Mouse (Mus musculus): ENCODE data around the gene Lpp.
A peak's percentile ranks its signal among the peaks of the same experiment; 100 is the strongest.

Lpp gene

DNA sequence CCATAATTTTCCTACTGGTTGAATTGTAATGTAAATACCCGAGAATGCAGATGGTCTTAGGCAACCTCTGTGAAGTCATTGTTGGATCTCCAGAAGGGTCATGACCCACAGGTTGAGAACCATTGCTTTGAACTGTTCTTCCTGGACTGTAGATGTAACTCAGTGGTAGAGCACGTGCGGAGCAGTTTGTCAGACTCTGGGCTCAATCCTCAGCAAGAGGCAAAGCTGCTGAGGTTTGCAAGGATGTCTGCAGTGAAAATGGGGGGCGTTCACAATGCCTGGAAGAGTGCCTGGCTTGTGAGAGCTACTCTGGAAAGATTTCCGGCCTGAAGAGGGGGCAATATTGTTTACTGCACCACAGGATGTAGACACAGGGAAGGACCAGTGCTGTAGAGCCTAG is 6.2 kb downstream of the Lpp start:
- no peak for DNase-seq (ENCODE audit: low spot score)

DNA sequence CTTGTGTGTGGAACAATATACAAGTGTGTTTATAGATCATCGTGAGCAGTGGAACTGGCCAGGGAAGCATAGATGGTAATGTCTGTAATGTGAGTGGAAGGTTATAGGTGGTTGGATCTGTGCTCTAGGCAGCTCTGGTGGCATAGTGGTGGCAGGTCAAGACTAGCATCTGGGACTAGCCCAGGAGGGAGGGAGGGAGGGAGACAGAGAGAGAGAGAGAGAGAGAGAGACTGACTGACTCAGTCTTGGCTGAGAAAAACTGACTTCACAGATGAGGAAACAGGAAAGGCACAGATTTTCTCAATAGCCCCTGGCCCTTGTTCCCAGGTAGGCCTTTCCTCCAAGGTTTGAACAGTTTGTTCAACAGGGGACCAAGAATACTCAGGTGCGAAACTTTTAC is 7.5 kb downstream of the Lpp start:
- DNase-seq (ENCODE audit: low spot score): no peak

DNA sequence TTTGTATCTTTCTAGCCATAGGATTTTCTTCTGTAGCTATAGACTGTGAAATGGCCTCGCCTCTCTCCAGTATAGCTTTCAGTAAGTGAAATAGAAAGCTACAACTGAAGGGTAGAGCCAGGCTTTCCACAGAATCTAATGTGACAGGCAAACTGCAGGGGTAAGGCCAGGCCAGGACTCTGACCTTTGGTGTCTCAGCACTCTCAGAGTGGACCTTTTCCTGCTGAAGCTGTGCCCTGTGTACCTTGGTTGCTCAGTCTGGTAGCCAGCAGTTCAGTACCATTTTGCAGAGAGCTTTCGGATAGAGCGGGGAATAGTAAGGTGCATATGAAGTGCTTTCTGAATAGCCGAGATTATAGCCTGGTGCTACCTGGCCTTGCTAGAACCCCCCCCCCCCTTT is 9.5 kb downstream of the Lpp start:
- no peak for DNase-seq (ENCODE audit: low spot score)

DNA sequence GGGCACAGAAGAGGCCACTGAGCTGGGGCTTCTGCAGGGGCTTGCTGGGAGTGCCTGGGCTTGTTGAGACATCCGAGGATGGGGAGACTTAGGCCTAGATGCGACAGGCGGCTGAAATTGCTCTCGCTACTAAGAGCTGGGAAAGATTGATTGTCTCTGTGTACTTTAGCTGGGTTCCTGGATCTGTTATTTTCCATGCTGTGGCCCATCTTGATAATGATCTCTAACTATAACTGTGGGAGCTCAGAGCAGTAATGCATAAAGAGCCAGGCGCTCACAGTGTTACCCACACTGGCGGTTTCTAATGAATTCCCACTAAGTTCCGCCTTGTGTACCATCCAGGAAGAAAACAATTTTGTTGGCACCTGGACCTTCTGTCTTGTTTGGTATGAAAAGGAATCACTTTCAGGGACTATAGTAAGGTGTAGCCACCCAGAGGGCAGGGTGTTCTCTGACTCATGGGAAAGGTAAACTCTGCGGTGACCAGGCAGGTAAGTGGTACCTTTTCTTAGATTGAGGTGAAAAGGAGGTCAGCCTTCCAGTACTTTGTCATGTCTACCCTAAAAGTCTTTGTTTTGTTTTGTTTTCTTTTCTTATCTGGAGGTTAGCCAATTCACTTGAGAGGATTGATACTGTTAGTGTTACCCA is 10.6 kb downstream of the Lpp start:
- no peak for DNase-seq (ENCODE audit: low spot score)

DNA sequence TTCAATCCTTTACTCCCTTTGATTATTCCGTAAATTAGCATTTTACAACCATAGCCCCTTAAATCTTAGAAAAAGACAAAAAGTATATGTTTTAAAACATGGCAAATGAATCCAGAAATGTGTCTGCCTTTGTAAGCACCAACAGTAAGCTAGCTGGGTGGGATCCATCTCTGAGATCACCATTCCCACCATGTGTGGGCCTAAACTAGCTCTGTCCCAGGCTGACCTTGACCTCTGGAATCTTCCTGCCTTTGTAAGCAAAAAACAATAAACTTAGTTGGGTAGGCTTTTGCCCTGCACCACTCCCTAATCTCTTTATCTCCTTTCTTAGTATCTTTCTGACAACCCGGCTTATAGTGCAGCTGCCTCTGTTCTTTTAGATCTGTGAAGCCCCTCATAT is 13.2 kb downstream of the Lpp start:
- DNase-seq (ENCODE audit: low spot score): no peak

DNA sequence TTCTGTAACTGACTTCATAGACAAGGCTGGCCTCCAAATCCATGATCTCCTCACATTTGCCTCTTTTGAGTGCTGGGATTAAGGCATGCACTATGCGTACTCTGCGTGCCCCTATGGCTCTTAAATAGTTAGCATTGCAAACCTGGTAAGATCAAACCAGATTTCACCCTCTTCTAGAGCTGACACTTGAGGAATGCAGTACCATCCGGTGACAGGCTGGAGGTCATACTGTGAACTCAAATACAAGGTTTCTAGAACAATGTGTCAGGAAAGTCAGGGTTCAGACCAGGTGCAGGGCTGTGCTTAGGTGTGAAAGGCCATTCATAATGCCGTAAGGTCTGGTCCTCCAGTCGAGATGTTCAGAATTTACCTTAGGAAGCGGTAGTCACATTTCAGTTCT is 18.0 kb downstream of the Lpp start:
- DNase-seq (ENCODE audit: low spot score): no peak

DNA sequence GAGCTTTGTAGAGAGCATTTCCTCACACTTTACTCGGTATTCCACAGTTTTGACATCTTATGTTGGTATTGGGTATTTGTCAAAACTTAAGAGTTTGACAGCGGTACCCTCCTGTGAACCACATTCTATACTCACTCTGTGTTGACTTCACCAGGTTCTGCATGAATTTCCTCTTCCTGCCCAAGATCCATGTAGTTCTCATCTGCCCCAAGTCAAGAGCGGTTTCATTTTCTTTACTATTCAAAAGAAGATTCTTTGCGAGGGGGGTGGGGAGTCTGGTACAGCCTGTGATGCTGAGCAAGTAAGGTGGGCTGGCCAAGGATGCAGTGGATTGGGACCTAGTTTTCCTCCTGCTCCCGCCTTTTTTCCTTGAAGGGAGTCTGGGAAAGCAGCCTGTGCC is 18.9 kb downstream of the Lpp start:
- DNase-seq (ENCODE audit: low spot score): no peak

DNA sequence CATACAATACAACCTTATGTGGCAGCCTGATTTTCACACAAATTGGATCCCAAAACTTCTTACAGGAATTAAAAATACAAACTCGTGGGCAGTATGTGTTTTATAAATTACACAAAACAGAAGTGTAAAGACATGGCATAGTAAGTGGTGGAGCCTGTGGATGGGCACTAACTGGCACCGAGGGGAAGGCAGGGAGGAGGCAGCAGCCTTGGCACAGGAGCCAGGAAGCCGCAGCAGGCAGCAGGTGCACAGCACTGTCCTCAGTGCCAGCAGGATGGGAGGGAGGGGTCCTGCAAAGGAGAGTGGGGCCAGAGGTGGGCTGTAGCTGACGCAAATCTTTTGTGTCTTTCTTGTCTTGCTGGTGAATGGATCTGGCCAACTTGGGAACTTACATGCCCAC is 19.8 kb downstream of the Lpp start:
- no peak for DNase-seq (ENCODE audit: low spot score)

DNA sequence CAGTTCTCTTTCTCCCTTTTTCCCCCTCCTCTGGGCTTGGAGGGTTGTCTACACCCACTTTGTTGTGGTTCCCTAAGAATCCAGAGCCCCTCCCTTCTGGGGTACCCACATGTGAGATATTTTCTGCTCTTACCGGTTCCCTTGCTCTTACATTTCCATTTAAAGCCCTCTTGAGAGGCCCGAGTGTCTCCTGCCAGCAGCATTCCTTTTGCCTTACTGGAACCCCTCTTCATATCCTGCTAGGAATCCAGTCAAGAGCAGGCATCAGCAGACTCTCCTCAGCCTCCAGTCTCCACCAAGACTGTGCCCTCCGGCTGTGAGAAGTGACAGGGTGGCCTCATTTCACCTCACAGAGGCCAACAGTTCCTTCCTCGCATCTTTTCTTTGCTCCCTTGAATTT is 24.7 kb downstream of the Lpp start:
- no peak for DNase-seq (ENCODE audit: low spot score)

DNA sequence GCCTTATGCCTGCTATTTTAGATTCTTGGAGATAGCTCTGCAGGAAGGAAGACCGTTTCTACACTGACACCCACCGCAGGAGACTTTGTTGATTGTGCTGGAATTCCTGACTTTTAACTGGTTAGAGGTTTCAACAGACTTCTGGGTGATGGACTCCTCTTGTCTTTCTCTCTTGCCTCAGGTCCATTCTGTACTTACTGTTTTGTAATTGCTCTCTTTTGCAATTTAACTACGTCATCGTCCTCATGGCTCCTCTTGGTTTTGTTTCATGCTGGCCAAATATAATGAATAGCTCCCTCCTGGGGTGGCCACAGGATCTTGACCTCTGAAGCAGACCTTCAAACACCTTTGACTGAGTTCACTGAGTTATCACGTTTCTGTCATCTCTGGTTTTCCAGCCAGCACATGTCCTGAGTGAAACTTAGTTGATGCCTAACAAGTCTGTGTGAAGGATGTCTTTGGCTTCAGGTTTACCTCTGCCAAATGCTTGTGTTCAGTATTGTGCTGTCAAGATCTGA is 27.4 kb downstream of the Lpp start:
- no peak for DNase-seq (ENCODE audit: low spot score)

DNA sequence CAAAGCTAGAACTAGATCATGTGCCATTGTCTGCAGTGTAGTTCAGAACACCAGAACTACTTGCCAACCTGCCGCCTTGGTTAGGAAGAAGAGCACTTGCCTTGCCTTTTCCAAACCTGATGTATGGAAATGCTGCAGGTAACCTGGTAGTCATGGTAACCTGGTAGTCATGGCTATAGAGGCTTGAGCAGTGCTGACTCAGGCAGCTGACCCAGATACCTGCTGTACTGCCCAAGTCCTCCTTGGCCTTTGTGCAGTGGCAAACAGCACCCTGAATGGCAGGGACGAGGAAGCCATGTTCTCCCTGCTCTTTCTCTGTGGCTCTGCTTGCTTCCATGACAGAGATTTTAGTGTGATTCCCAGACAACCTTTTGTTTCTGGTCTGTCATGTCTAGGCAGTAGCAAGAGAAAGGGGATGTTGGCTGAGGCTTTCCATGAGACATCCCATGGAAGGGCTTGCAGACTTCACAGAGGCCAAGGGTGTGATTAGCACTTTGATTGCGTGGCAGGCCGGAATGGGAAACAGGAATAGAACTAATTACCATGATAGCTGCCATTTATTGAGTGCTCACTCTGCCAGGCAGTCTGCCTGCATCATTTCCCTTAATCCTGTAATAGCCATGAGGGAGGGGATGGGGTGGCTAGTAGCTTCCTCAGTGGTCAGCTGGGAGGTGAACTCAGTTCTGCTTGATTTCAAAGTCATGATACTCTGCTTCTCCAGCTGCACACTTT is 28.5 kb downstream of the Lpp start:
- no peak for DNase-seq (ENCODE audit: low spot score)

DNA sequence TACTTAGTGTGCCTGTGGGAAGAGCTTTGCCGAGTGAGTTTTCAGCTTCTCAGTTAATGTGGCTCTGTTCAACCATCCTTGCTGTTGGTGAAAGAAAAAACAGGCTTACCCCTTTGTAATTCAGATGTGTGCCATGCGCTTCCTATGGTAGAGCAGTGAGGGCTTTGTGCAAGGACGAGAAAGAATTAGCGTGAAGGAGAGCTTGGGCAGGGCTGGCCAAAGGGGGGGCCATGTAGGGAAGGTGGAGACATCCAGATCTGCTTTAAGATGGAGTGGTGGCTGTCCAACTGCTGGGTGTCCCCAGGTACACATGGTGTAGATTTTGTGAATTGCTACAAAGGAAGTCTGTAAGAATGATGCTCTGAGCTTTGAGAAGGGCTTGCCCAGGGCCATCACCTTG is 29.9 kb downstream of the Lpp start:
- no peak for DNase-seq (ENCODE audit: low spot score)

DNA sequence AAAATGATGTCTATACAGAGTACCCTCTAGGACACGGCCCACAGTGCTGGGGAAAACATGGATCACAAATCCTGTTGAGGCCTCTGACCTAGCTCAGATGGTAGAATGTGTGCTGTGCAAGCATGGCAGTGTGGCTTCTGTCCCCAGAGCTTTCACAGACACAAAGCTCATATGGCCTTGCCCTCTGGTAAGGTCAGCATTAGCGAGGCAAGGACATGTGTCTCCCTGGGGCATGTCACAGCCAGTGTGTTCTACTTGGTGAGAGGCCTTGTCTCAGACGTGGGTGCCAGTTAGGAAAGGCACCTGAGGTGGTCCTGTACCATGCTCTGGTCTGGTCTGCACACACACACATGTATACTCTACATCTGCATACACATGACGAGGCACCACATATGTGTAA is 30.4 kb downstream of the Lpp start:
- DNase-seq (ENCODE audit: low spot score): no peak

DNA sequence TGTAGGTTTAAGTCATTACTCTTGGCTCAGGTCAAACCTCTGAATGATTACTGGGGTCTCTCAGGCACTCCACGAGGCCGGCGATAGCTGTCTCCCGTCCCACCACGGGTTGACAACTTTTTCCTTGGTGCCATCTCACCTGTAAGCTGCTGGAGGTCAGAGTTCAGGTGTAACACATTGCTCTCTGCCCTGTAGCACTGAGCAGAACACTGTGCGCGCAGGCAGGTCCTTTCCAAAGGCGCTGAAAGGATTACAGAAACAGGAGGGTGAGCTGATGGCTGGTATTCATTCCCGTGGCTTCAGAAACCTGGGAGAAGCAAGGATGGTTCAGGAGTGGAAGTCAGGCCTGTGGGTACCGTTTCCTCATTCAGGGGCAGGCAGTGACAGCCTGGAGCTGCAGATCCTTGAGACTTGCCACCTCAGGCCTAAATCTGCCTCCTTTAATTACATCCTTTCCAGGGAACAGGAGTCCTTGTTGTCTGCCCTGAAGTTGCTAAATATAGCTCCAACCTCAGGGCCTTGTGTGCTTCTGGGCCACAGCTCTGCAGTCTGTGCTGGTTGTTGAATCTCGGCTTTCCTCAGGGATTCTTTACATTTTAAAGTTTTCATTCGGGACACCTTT is 31.2 kb downstream of the Lpp start:
- no peak for DNase-seq (ENCODE audit: low spot score)

DNA sequence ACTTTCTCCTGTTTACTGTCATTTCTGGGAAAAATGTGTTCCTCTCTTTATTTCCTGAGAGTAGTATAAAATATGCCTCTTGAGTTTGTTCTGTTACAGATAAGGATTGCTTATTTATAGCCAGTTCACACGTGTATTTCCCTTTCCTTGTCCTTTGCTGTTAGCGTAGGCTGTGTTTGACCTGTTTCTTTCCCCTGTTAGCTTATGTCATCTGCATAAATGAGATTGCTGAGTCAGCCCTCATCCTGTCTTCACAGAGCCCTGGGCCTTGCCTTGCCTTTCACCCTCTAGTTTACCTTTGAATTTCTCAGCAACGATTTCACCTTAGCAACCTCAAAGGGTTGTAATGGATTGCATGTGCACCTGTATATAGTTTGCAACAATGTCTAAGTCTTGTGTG is 32.5 kb downstream of the Lpp start:
- no peak for DNase-seq (ENCODE audit: low spot score)

DNA sequence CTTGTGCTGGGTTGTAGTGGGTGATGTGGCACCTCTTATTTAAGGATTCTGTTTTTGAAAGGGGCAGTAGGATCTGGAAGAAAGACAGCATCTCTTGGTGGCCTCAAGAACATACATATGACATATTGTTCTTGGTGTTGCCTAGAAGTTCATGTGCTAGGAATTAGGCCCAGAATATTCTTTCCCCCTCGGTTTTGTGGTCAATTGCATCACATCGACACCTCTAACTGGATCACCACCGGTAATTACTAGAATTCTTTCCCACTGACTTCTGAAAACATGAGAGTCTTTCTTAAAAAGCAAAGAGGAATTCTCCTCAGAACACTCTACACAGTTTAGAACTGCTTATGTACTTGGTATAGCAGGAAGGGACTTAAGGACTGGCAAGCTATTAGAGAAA is 34.3 kb downstream of the Lpp start:
- no peak for DNase-seq (ENCODE audit: low spot score)

DNA sequence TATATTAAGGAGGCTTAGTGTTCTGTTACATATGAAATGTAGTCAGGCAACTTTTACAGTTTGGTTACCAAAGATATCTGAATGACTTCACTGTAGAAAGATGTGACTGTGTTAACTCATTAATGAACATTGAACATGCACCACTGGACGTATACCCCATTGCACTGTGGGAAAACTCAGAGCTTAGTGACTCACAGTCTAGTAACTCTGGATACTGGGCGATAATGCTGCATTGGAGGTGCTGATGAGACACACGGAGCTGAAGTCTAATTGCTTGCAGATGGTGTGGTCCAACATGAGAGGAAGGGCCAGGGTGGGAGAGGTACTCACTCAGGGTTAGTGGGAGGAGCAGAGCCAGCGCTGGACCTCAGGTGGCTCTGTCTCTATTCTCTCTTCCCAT is 34.7 kb downstream of the Lpp start:
- DNase-seq (ENCODE audit: low spot score): no peak

DNA sequence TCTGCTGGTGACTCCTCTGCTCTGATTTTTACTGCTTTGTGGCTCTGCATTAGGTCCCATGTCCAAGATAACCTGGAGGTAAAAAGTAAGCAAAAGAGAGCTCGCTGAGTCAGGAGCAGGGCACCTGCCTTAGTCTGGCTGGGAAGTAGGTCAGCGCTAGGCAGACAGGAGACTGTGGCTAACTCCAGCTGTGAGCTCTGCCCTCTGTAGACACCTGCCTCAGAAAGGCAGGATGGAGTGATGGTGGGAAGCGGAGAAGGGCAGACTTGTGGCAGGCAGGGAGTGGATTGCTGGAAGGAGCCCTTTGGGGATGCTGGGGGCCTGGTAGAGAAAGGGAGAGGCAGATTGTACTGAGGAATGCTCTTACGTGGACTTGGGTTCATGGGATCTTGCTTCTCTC is 35.4 kb downstream of the Lpp start:
- DNase-seq (ENCODE audit: low spot score): no peak

DNA sequence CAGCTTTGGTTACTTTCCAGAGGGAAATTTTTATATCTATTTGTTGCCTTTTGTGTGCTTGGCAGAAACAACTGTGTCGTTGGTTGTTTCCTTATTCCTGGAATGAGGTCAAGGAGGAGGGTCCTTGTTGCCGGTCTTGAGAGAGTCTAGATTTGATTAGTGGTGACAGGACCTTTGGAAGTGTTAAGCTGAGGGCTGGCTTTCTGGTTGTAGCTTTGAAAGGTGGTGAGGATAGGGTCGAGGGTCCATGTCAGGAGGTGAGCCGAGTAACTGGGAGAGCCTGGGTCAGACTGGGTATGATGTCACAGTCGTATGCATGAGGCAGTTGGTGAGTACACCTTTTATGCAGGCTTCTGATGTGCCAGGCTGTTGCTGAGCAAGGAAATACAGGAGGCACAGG is 36.4 kb downstream of the Lpp start:
- DNase-seq (ENCODE audit: low spot score): no peak

DNA sequence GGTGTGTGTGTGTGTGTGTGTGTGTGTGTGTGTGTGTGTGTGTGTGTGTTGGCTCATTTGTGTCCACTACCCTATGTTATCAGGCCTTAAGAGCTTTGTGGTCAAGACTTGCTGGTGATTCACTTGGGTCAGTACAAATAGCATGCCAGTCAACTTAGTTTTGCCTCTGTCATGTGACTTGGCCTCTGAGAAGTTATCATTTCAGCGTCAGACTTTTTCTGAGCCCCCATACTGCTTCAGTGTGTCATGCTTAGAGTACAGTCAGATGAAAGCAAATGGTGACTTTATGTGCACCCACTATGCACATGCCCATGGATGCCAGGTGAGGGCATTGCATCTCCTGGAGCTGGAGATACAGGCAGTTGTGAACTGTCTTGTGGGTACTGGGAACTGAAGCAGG is 38.5 kb downstream of the Lpp start:
- no peak for DNase-seq (ENCODE audit: low spot score)

DNA sequence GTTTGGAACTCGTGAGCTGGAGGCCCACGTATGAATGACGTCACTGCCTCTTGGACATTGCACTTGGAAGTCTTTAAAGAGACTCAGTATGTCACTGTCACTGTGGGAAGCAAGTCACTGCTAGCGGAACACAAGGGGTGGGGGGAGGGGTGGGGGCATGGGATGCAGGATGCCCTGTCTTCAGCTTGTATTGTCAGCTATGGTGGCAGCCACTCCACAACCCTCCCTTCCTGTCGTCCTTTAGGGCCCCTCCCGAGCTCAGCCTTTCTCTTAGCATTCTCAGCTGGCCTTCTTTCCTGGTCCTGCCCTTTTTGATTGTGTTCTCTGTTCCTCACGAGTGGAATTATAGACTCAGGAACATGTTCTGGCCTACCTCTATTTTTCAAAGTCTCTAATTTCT is 40.3 kb downstream of the Lpp start:
- no peak for DNase-seq (ENCODE audit: low spot score)

DNA sequence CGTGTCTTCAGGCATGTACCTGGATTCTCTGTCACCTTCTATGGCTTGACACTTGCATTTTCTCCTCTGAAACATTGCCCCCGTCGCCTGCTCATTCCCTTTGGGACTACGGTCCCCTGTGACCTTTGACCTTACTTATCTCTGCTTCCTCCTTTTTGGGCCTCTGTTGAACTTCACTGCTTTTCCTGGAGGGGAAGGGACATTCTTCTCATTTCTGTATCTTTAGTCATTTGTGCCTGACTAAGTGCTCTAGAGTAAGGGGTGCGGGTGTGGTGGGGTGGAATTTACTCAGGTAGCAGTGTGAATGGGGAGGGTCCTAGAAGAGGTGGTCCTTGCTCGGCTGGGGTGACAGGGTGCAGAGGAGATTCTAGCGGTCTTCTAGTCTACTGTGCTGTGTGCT is 40.7 kb downstream of the Lpp start:
- DNase-seq (ENCODE audit: low spot score): no peak

DNA sequence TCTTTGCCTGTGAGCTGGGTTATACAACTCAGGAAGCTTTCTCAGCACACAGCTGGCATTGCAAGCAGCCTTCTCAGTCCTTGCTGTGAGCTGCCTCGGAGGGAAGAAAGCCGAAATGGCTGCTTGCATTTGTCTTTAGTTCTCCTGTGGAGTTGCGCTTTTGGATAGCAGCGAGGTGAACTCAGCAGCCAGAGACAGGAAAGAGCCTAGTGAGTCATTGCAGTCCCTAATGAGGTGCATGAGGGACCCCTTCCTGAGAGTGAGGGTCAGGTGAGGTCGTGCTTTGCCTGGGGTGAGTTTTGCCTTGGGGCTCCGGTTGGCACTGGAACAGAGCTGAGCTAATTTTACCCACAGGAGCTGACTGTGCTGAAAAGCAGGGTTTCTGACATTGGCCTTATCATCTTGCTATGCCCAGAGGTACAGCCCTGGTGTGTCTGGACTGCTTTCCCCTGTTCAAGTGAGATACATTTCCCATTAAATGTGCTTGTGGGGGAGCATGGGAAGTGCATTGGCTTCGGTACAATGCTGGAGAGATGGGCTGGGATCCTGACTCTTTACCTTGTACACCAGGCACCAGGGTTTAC is 41.3 kb downstream of the Lpp start:
- DNase-seq (ENCODE audit: low spot score): peak; percentile 17
